Mouse (Mus musculus): ENCODE results near the gene Plekhh3.
A peak's percentile ranks its signal among the peaks of the same experiment; 100 is the strongest.

Gene Plekhh3

DNA sequence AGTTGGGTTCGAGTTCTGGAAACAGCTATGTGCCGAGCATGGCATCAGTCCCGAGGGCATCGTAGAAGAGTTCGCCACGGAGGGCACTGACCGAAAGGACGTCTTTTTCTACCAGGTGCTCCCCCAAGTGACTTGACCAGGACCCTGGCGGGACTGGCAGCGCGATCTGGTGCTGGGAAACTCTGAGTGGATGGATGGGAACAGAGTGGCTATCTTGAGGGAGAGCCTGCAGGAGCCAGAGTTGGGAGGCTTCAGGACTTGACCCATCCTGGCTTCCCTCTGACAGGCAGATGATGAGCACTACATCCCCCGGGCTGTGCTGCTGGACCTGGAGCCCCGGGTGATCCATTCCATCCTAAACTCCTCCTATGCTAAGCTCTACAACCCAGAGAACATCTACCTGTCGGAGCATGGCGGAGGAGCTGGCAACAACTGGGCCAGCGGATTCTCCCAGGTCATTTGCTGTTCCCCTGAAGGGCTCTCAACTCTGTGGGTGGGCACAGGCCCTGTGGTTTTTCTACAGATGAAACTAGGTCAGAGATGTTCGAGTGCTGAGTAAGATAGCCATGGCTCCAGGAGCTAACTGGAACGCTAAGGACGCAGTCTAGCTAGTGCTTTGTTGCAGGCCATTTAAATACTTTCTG, 50.5 kb downstream of the Plekhh3 start:
- DNase-seq (ENCODE audit: low read depth, low spot score) = no peak

DNA sequence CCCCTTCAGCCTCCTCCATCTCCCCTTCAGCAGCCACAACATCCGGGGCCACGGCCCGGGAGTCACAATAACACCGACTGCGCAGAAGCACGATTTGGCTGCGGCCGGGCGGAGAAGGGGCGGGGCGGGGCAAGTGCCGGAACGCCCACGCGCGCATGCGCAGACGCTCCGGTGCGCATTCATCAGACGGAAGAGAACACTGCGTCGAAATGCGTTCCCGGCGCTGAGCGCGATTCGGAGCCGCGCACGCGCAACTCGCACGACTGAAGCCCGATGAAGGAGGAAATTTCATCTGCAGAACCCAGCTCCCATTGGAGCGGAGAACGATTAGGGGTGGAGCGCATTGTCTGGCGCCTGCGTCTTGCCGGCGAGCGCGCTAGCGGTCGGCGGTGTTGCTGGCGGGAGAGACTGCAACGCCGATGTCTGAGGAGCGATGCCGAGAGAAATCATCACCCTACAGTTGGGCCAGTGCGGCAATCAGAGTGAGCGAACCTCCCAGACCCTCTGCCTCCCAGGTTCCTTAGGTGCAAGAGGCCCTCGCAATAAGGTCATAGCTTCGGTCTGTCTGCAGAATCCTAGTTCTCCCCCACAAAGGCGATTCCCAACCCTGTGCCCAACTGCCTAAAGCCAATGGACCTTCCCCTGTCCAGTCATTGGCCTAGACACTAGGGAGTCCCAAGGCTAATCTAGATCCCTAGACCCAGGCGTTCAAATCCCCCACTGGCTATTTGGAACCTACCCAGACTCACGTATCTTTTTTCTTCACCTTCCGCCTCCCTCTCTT, 51.2 kb downstream of the Plekhh3 start, which contains the start of the genes Retreg3 and Tubg1:
TSS of gene Retreg3 (minus strand) at position 133 of the 784 bp plus-strand sequence.
TSS of gene Tubg1 (plus strand) at position 178 of the 784 bp plus-strand sequence.
- peak; percentile 100 for DNase-seq (ENCODE audit: low read depth, low spot score)

DNA sequence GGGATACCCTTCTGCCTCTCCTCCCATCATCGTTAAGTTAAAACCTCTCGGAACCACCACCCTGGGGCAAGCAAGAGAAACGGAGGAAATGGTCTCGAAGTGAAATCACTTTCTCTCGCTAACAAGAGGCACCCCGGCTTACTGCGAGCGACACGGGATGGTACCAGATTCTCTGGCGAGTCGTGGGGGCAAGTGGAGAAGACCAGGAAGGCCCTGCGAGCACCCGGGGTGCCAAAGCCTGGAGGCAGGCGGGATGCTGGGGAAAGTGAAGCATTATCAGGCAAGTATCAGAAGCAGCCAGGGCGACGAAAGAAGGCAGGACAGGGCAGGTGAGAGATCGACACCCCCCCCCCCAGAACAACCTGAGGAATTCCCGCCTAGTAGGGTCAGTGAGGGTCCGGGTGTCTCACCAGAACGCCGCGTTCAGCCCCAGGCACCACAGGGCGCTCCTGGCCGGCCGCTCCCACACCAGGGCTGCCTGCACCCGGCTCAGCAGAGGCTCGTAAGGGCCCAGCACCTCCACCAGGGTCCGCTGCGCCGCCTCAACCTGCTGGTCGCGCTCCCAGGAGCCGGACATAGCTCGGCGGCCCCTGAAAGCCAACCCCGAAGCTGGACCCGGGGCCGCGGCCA, 51.9 kb downstream of the Plekhh3 start:
- no peak for DNase-seq (ENCODE audit: low read depth, low spot score)

DNA sequence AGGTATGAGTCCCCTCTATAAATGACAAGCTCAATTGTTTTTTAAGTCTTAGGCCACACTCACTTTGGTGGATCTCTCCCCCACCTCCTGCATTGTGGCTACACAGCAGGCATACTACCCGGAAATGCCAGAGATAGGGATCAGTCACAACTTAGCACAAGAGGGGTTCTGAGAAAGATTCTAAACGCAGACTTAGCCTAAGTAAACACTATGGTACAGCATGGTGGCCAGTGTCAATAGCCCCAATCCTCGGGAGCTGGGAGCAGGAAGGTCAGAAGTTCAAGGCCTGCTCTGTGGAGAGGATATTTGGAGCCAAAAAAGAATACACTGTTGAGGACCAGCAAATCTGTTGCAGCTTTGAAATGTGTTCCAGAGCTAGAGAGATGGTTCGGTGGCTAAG, 53.0 kb downstream of the Plekhh3 start:
- DNase-seq (ENCODE audit: low read depth, low spot score) = no peak

DNA sequence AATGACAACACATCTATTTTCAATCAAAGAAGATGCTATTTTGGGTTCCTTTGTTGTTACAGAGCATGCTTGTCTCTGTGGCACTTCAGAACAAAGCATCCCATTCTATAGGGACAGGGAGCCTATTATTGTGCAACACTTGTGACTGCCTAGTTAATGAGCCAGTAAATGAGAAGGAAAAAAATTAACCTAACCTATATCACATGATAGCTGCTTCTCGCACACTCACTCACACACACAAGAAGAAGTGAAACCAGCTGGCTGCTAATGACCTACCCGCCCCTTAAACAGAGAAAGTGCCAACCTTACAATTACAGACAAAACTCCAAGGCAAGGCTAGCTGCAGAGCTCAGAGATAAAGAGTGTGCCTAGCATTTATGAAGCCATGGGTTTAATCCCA, 55.6 kb downstream of the Plekhh3 start:
- DNase-seq (ENCODE audit: low read depth, low spot score) = peak; percentile 82
